Mouse (Mus musculus): ENCODE results near the gene Rufy1. TPM values are rescaled to one million over a fixed set of nuclear protein-coding genes. Genes with fewer than 3 reads are reported as not detected.
A peak's percentile ranks its signal among the peaks of the same experiment; 100 is the strongest.
"Not testable (repeated sequence)": the region's sequence is repeated elsewhere in the genome, so short reads cannot be mapped to it uniquely, and the experiment has no call there.

Rufy1 gene
- polyA plus RNA-seq, 1 experiment from 2014 or later: 12.0 TPM

DNA sequence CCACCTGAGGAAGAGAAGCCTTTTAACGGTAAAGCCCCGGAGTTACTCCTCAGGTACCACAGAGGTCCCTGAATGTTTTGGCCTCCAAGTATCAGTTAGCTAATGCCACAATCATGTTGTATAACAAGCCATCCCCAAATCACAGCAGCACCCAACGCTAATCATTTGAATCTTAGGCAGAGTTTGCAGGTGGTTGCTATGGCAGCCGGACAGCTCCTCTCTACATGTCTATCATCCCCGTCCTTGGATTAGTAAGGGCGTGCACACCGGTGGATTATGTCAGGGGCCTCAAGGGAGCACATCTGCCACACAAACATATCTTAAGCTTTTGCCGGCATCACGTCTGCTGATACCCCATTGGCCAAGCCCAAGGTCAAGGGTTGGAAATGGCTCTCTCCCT lies 19.3 kb upstream of the Rufy1 start:
- H3K27me3 ChIP-seq (replicated peaks): 0 out of 2 replicates have a peak, but pooled peaks cover 4% of the 10 kb centered on the region
- WGBS (ENCODE audit: insufficient replicate concordance): 65% methylated on average over 9 of the region's 9 CpGs
- no peaks in the 10 kb centered on the region for H3K4me1 ChIP-seq
- ATAC-seq: no peak
- H3K4me2 ChIP-seq: no peak overlapping the region
- H3K9ac ChIP-seq: no peak overlapping the region
- H3K27ac ChIP-seq: no peak overlapping the region
- no peaks in the 10 kb centered on the region for H3K36me3 ChIP-seq
- no peak overlapping the region for H3K4me3 ChIP-seq
- H3K9me3 ChIP-seq (replicated peaks): no peaks in the 10 kb centered on the region

GRCm38 (mm10) chr11:50448163-50448562 lies 17.2 kb upstream of the Rufy1 start:
- H3K4me3 ChIP-seq; H3K27ac ChIP-seq; H3K4me2 ChIP-seq; H3K4me1 ChIP-seq; H3K36me3 ChIP-seq; ATAC-seq; H3K9ac ChIP-seq; H3K9me3 ChIP-seq (replicated peaks); H3K27me3 ChIP-seq (replicated peaks): not testable (repeated sequence)
- 38% methylated on average over 8 of the region's 8 CpGs for WGBS (ENCODE audit: insufficient replicate concordance)

DNA sequence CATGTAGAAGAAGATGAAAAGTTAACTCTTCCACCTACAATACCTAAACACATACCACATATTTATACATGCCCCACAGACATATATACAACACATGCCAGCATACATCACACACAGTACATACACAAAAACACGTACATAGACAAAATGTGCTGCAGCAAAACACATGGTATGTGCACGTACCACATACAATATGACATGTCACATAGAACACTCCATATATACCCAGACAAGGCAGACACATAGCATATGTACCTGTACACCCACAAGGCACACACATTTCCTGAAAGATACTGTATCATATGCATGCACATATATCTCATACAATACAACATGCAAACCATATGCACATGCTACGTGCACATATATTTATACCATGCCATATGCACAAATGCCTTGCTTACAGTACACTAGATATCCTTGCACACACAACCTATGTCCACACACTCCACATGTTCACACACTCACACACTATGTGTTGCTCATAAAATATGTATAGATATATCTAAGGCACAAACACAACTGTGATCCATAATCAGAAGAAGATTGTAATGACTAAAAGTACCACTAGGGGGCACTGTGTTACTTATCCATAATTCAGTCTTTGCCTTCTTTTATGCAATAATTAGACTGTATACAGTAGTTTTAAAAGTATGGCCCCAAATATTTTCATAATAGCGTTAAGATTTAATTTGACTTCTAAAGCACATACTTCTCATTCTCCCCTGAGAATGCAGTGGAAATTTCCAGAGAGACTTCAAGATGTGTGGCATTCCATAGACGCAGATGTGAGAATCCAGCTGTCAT lies 12.5 kb upstream of the Rufy1 start:
- 62% methylated on average over 5 of the region's 5 CpGs for WGBS (ENCODE audit: insufficient replicate concordance)
- no peak overlapping the region for H3K4me3 ChIP-seq
- H3K27ac ChIP-seq: no peak overlapping the region
- H3K36me3 ChIP-seq: no peaks in the 10 kb centered on the region
- no peak overlapping the region for H3K9ac ChIP-seq
- H3K4me2 ChIP-seq: no peak overlapping the region
- H3K9me3 ChIP-seq (replicated peaks): no peaks in the 10 kb centered on the region
- no peak for ATAC-seq
- no peaks in the 10 kb centered on the region for H3K4me1 ChIP-seq
- H3K27me3 ChIP-seq (replicated peaks): peaks cover 13% of the 10 kb centered on the region; the same call in 1 of the 2 replicates

DNA sequence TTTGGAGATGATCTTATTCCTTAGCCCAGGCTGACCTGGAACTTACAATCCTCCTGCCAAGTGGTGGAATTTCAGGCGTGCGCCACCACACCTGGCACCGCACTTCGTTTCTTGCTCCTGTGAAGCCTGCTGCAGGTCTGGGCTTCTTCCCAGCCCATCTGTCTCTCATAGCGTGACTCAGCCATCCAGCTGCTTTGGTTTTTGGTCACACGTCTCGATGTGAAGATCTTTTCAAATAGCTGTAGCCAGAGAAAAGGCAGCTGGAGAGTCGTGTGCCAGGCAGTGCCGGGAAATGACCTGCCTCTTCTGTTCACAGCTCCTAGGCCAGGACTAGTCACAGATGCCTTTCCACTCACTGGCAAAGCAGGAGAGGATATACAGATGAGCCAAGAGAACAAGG lies 10.7 kb upstream of the Rufy1 start:
- H3K27ac ChIP-seq: no peak overlapping the region
- peaks cover 13% of the 10 kb centered on the region; the same call in 1 of the 2 replicates for H3K27me3 ChIP-seq (replicated peaks)
- no peak overlapping the region for H3K4me2 ChIP-seq
- no peak overlapping the region for H3K4me3 ChIP-seq
- H3K9ac ChIP-seq: no peak overlapping the region
- 60% methylated on average over 9 of the region's 9 CpGs for WGBS (ENCODE audit: insufficient replicate concordance)
- H3K4me1 ChIP-seq: 0 out of 2 replicates have a peak, but pooled peaks cover 2% of the 10 kb centered on the region
- ATAC-seq: no peak
- no peaks in the 10 kb centered on the region for H3K36me3 ChIP-seq
- H3K9me3 ChIP-seq (replicated peaks): no peaks in the 10 kb centered on the region

DNA sequence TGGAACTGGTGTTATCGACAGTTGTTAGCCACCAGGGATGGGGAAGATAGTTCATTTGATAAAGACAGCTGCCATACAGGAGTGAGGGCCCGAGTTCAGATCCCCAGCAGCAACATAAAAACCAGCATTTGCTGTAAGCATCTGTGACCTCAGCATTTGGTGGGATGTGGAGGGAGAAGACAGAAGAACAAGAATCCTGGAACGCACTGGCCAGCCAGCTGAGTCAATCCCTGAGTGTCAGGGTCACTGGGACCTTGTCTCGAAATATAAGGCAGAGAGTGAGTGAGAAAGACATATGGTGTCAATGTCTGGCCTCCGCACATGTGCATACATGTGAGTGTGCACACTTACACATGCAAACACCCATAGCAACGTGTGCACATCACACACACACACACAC lies 9.8 kb upstream of the Rufy1 start:
- Histone ChIP-seq H3K27ac (no peak overlapping the region), H3K4me1 (0 out of 2 replicates have a peak, but pooled peaks cover 2% of the 10 kb centered on the region), H3K4me2 (no peak overlapping the region), H3K27me3 (replicated peaks) (peaks cover 13% of the 10 kb centered on the region; the same call in 1 of the 2 replicates), H3K4me3 (no peak overlapping the region), H3K9me3 (replicated peaks) (no peaks in the 10 kb centered on the region), H3K36me3 (no peaks in the 10 kb centered on the region), H3K9ac (no peak overlapping the region)
- no peak for ATAC-seq
- WGBS (ENCODE audit: insufficient replicate concordance): 60% methylated on average over 6 of the region's 6 CpGs

- Histone ChIP-seq H3K36me3 (no peaks in the 10 kb centered on the region), H3K27me3 (replicated peaks) (peaks cover 13% of the 10 kb centered on the region; the same call in 1 of the 2 replicates), H3K27ac (no peak overlapping the region), H3K4me1 (0 out of 2 replicates have a peak, but pooled peaks cover 2% of the 10 kb centered on the region), H3K9me3 (replicated peaks) (no peaks in the 10 kb centered on the region), H3K4me3 (no peak overlapping the region), H3K4me2 (no peak overlapping the region), H3K9ac (no peak overlapping the region)
- no peak for ATAC-seq
- 54% methylated on average over 8 of the region's 8 CpGs for WGBS (ENCODE audit: insufficient replicate concordance)
These were observed 8.9 kb upstream of the Rufy1 start for GRCm38 (mm10) chr11:50439857-50440256.

GRCm38 (mm10) chr11:50432896-50433295 lies 2.0 kb upstream of the Rufy1 start:
- Histone ChIP-seq H3K27ac (no peak overlapping the region), H3K9ac (no peak overlapping the region), H3K9me3 (replicated peaks) (no peaks in the 10 kb centered on the region), H3K27me3 (replicated peaks) (no peaks in the 10 kb centered on the region), H3K4me3 (no peak overlapping the region), H3K36me3 (no peaks in the 10 kb centered on the region), H3K4me2 (no peak overlapping the region), H3K4me1 (peaks cover 27% of the 10 kb centered on the region)
- 75% methylated on average over 5 of the region's 5 CpGs for WGBS (ENCODE audit: insufficient replicate concordance)
- no peak for ATAC-seq

GRCm38 (mm10) chr11:50432069-50432440 lies 1.1 kb upstream of the Rufy1 start:
- 61% methylated on average over 3 of the region's 3 CpGs for WGBS (ENCODE audit: insufficient replicate concordance)
- H3K36me3 ChIP-seq: no peaks in the 10 kb centered on the region
- peak overlapping the region; percentile 86; the same call in 1 of the 2 replicates for H3K9ac ChIP-seq
- no peak for ATAC-seq
- peaks cover 31% of the 10 kb centered on the region for H3K4me1 ChIP-seq
- H3K27ac ChIP-seq: peak overlapping the region; percentile 89
- H3K27me3 ChIP-seq (replicated peaks): no peaks in the 10 kb centered on the region
- peak overlapping the region; percentile 81; the same call in 1 of the 2 replicates for H3K4me3 ChIP-seq
- H3K4me2 ChIP-seq: peak overlapping the region; percentile 81
- no peaks in the 10 kb centered on the region for H3K9me3 ChIP-seq (replicated peaks)

GRCm38 (mm10) chr11:50431134-50432068 lies 476 bp upstream of the Rufy1 start:
- 19% methylated on average over 32 of the region's 32 CpGs for WGBS (ENCODE audit: insufficient replicate concordance)
- peak overlapping the region; percentile 81 for H3K4me2 ChIP-seq
- peak; percentile 64 for ATAC-seq

DNA sequence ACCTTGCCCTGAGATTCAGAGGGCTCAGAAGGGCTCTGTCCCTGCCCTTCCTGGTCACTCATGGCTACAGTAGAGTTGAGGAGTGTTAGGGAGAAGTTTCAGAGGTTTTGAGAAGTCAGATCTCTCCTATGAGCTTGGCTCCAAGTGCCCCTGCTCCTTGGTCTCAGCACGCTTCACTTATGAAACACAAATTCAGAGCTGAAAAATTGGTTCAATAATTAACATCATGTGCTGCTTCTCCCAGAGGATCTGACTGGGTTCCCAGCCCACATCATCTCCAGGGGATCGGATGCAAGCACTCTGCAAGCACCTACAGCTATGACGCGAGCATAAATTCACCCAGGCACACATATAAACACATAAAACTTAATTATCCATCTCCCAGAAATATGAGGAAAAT lies 4.9 kb downstream of the Rufy1 start:
- no peak for ATAC-seq
- H3K36me3 ChIP-seq: no peaks in the 10 kb centered on the region
- no peak overlapping the region for H3K4me3 ChIP-seq
- peaks cover 38% of the 10 kb centered on the region for H3K4me1 ChIP-seq
- no peak overlapping the region for H3K4me2 ChIP-seq
- no peaks in the 10 kb centered on the region for H3K9me3 ChIP-seq (replicated peaks)
- H3K27ac ChIP-seq: no peak overlapping the region
- no peaks in the 10 kb centered on the region for H3K27me3 ChIP-seq (replicated peaks)
- 78% methylated on average over 4 of the region's 4 CpGs for WGBS (ENCODE audit: insufficient replicate concordance)
- no peak overlapping the region for H3K9ac ChIP-seq

More at GRCm38 (mm10) chr11:50431134-50432068, 476 bp upstream of the Rufy1 start:
- peak overlapping the region; percentile 86 for H3K9ac ChIP-seq
- H3K36me3 ChIP-seq: no peaks in the 10 kb centered on the region
- peak overlapping the region; percentile 89 for H3K27ac ChIP-seq
- H3K4me1 ChIP-seq: peaks cover 35% of the 10 kb centered on the region
- H3K9me3 ChIP-seq (replicated peaks): no peaks in the 10 kb centered on the region
- H3K27me3 ChIP-seq (replicated peaks): no peaks in the 10 kb centered on the region
- H3K4me3 ChIP-seq: peak overlapping the region; percentile 81

DNA sequence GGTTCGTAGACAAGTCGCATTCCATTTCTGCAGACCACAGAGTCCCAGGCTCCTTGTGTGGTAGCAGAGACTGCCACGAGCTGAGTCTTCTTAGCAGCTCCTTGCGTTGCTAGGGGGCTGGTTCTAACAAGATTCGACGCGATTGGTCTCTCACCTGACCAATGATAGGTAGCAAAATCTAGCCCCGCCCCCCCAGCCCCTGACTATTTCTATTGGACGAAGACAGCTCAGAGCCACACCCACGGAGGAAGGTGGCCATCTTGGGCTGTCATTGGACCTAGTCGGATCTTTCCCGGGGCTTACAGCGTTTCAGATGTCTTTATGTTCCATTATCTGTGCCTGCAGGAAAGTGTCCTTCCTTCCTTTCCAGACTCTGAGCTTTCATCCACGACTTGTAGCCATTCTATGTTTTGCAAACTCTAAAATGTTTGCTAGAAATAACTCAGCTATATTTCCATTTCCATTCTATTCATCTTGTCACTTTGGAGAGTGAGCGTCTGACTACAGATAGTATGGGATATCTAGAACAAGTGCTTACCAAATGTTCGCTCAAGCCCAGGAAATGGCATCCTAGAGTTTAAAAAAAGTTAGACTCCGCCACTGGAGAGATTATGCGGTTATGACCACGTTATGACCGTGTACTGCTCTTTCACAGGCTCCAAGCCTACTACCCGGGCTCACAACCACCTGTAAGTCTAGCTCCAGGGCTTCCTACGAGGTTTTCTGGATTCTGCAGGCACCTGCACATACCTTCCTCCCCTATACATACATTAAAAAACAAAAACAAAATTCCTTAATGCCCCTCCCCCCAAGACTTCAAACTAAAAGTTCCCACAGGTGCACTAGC lies 8.8 kb downstream of the Rufy1 start:
- H3K4me2 ChIP-seq: peak overlapping the region; percentile 77
- H3K27ac ChIP-seq: peak overlapping the region; percentile 61

More for the DNA sequence above, 8.8 kb downstream of the Rufy1 start:
- H3K9ac ChIP-seq: peak overlapping the region; percentile 36
- ATAC-seq: peak; percentile 93
- peak overlapping the region; percentile 51 for H3K4me3 ChIP-seq
- 18% methylated on average over 22 of the region's 22 CpGs for WGBS (ENCODE audit: insufficient replicate concordance)
- H3K4me1 ChIP-seq: peaks cover 21% of the 10 kb centered on the region
- H3K9me3 ChIP-seq (replicated peaks): no peaks in the 10 kb centered on the region
- H3K27me3 ChIP-seq (replicated peaks): no peaks in the 10 kb centered on the region
- H3K36me3 ChIP-seq: peaks cover 19% of the 10 kb centered on the region
